Mouse (Mus musculus) midbrain, postnatal 0 days (tissue): ENCODE results near the gene Plcxd1. TPM values are rescaled to one million over a fixed set of nuclear protein-coding genes. Genes with fewer than 3 reads are reported as not detected.
"Not testable (repeated sequence)": the region's sequence is repeated elsewhere in the genome, so short reads cannot be mapped to it uniquely, and the experiment has no call there.

Experiments
- ATAC-seq: fragments of 200-750 bp; cut with Nextera tagmentation; 2 replicates; pipeline ENCODE4 v1.8.0; 2017; ENCODE audit warnings: moderate number of reproducible peaks, mild to moderate bottlenecking, moderate TSS enrichment, moderate library complexity; ENCODE audit not compliant: low FRiP score
- DNase-seq: peaks from one replicate; pipeline ENCODE4 v3.0.0-alpha.2; 2015; ENCODE audit warnings: low spot score
- H3K27ac ChIP-seq: fragments of 300-500 bp; sonication (generic); 2 replicates; pipeline ENCODE4 v1.5.1; 2014; ENCODE audit warnings: low read depth, mild to moderate bottlenecking, low read length, mixed read lengths
- H3K27me3 ChIP-seq: fragments of 300-500 bp; sonication (generic); 2 replicates; pipeline ENCODE4 v1.6.1; 2014; ENCODE audit warnings: low read length, control low read depth, mixed read lengths; ENCODE audit not compliant: insufficient read depth
- H3K36me3 ChIP-seq: fragments of 300-500 bp; sonication (generic); 2 replicates; pipeline ENCODE4 v1.6.1; 2014; ENCODE audit warnings: low read length, control low read depth, mixed read lengths; ENCODE audit not compliant: insufficient read depth
- H3K4me1 ChIP-seq: fragments of 300-500 bp; sonication (generic); 2 replicates; pipeline ENCODE4 v1.6.1; 2014; ENCODE audit warnings: mild to moderate bottlenecking, control low read depth, antibody characterized with exemption, low read length, mixed read lengths; ENCODE audit not compliant: insufficient read depth
- H3K4me2 ChIP-seq: fragments of 300-500 bp; sonication (generic); 2 replicates; pipeline ENCODE4 v1.6.1; 2014; ENCODE audit warnings: low read depth, mild to moderate bottlenecking, low read length, mixed read lengths; ENCODE audit not compliant: poor library complexity, severe bottlenecking
- H3K4me3 ChIP-seq: fragments of 300-500 bp; sonication (generic); 2 replicates; pipeline ENCODE4 v1.5.1; 2014; ENCODE audit warnings: low read depth, mild to moderate bottlenecking, low read length, moderate library complexity
- H3K9ac ChIP-seq: fragments of 300-500 bp; sonication (generic); replicated peaks from 2 replicates; pipeline ENCODE4 v1.6.1; 2014; ENCODE audit warnings: mild to moderate bottlenecking, low read length, moderate library complexity, mixed read lengths; ENCODE audit not compliant: poor library complexity, severe bottlenecking
- H3K9me3 ChIP-seq: fragments of 300-500 bp; sonication (generic); 2 replicates; pipeline ENCODE4 v1.6.1; 2016; ENCODE audit warnings: low read length, control low read depth
- CTCF ChIP-seq: IDR thresholded peaks from 2 replicates; pipeline ENCODE4 v1.5.1; 2016; ENCODE audit warnings: antibody characterized with exemption, mild to moderate bottlenecking
- WGBS: fragments of 180-500 bp; shearing (Covaris S2); extraction: QIAGEN DNeasy Blood & Tissue Kit; methylation state at CpG from one replicate; pipeline ENCODE4 v1.1.7; 2014; 5-methylcytosine and 5-hydroxymethylcytosine counted together
- polyA plus RNA-seq: library from polyadenylated mRNA; unstranded; fragments of >200 nt; fragmentation: Nextera tagmentation; extraction: Ambion mirVana; gene quantifications from 2 replicates; pipeline ENCODE4 v1.2.1, GENCODE M21; 2015
- total RNA-seq: library from RNA; depleted of rRNA; stranded (reverse); fragments of >200 nt; gene quantifications from 2 replicates; pipeline ENCODE4 v1.2.3, GENCODE M21; 2014; rRNA removed

Gene Plcxd1
- total RNA-seq = 20.9 and 21.6 TPM in 2 replicates
- polyA plus RNA-seq = 10.0 and 10.5 TPM in 2 replicates

DNA sequence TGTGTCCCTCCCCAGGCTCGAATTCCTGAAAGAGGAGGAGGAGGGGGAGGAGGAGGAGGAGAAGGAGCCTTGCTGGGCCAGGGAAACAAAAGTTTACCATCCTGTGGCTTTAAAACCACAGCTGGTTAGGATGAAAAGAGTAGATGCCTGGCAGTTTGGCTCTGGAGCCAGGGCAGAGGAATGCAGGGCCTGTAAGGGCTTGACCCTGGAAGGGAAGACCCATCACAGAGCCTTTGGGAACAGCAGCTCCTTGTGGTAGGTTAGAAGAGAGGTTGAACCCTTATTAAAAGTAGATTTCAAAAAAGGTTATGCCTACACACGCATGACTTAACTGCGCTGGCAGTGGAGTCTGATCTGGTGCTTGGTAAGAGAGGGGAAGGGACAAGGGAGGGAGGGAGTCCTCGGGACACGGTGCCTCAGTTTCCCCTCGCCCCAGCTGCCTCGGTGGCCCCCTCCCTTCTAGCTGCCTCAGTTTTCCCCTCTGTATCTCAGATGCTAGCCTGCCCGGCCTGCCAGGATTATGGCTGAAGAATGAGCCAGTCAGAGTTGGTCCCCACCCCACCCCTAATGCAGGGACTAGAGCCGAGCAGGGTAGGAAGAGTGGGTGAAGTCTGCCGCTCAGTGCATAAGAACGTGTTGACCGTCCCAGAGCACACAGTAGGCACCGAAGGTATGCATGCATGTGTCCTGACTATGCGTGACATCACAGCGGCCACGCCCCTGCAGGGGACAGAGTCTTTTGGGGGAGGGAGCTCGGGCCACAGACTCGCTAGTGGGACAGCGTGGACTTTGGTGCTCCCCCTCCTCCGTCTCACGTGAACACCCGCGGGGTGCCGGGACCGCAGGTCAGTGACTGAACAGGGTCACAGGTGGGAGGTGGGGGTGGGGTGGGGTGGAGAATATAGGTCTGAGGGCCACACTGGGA is at the start of gene Plcxd1:
Plcxd1 (plus strand) TSS at position 314 of the 925 bp plus-strand sequence.
- peak; percentile 24 for TF ChIP-seq CTCF
- Histone ChIP-seq H3K4me2 (peak within 1 kb of the TSS; percentile 77), H3K9me3 (no peaks in the 10 kb centered on the region), H3K9ac (peak within 1 kb of the TSS; percentile 57), H3K27me3 (no peaks in the 10 kb centered on the region), H3K27ac (no peak within 1 kb of the TSS), H3K36me3 (peaks cover 20% of the 10 kb centered on the region), H3K4me3 (peak within 1 kb of the TSS; percentile 43), H3K4me1 (0 out of 2 replicates have a peak, but pooled peaks cover 10% of the 10 kb centered on the region)
- DNase-seq (no peak), ATAC-seq (0 out of 2 replicates have a peak, but pooled peaks have one; percentile 2)
- 4% methylated on average over 24 of the region's 25 CpGs for WGBS

DNA sequence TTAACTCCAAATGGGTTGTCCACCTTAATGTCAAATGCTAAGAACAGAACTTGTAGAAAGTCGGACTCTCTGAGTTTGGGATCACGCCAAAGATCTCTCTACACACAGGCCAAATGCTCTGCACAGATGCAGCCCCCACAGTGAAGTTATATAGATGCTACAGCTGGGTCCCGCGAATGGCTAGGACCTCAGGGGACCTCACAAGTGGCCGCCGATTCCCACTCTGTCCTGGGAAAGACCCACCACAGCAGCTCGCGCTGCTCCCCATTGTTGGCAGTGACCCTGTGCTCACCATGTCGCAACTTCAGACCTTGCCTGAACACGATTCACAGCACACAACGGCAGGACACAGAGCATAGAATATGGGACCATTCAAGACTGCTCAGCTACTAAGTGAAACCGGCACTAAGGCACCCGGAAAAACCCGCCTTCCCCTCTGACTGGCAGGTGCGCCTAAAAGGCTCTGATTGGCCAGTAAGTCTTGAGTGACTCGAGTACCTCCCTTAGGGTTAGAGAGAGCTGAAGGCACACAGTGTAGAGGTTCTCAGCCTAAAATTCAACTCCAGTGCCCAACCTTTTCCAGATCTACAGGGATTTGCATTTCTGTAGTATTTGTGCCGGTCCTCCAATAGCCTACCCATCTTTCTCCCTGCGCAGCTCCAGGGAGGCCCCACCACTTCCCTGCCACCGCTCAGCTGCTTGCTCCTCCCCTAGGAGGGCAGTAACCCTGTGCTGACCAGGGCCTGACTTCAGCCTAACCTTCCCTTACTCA is 41.9 kb upstream of the Plcxd1 start:
- 5% methylated on average over 19 of the region's 19 CpGs for WGBS
- Histone ChIP-seq H3K4me1 (no peaks in the 10 kb centered on the region), H3K9me3 (0 out of 2 replicates have a peak, but pooled peaks cover 5% of the 10 kb centered on the region), H3K4me2 (peak overlapping the region; percentile 46), H3K9ac (0 out of 2 replicates have a peak overlapping the region, but pooled peaks have one; percentile 14), H3K4me3 (peak overlapping the region; percentile 37), H3K27me3 (no peaks in the 10 kb centered on the region), H3K36me3 (no peaks in the 10 kb centered on the region), H3K27ac (no peak overlapping the region)
- DNase-seq = peak; percentile 83
- peak; percentile 95 for ATAC-seq
- no peak for TF ChIP-seq CTCF

DNA sequence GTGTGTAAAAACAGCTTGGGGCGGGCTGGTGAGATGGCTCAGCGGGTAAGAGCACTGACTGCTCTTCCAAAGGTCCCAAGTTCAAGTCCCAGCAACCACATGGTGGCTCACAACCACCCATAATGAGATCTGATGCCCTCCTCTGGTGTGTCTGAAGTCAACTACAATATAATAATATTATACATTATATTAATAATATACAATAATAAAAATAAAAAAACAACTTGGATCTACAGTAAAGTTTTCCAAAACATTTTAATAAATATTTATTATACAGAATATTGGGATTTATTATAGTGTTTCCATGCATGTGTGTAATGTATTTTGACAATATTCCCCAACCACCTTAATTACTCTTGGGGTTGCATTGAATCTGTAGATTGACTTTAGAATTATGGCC is 27.4 kb upstream of the Plcxd1 start, which contains the start of gene Gm17655:
Gm17655 (minus strand) TSS at position 101 of the 400 bp plus-strand sequence.
- peaks cover 27% of the 10 kb centered on the region for H3K9me3 ChIP-seq
- not testable (repeated sequence) for H3K27ac ChIP-seq, H3K4me1 ChIP-seq, H3K36me3 ChIP-seq, H3K4me2 ChIP-seq, H3K4me3 ChIP-seq, H3K9ac ChIP-seq, ATAC-seq, H3K27me3 ChIP-seq, DNase-seq
- 94% methylated on average over 2 of the region's 2 CpGs for WGBS

DNA sequence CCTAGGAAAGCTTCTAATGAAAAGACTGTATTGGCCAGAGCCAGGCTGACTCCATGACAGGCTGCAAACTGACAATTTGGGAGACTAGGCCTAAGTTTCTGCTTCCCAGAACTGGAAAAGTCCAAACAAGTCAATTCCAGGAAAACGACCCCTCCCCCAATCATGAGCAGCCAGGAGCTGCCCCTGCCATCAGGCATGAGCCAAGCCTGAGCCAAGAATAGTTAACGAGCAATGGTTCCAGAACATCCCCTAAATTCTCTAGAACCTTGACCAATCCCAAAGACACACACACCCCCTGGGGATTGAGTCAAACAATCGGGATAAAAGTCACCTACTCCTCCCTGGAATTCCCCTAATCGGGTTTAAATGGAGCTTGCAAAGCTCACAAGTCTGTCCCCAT is 16.8 kb upstream of the Plcxd1 start:
- ATAC-seq = no peak
- H3K27ac ChIP-seq = no peak overlapping the region
- H3K4me2 ChIP-seq = no peak overlapping the region
- H3K4me1 ChIP-seq = no peaks in the 10 kb centered on the region
- H3K9ac ChIP-seq = no peak overlapping the region
- DNase-seq = no peak
- H3K36me3 ChIP-seq = no peaks in the 10 kb centered on the region
- 84% methylated on average over 4 of the region's 4 CpGs for WGBS
- peaks cover 6% of the 10 kb centered on the region; the same call in 1 of the 2 replicates for H3K9me3 ChIP-seq
- H3K27me3 ChIP-seq = no peaks in the 10 kb centered on the region
- no peak for TF ChIP-seq CTCF
- no peak overlapping the region for H3K4me3 ChIP-seq

DNA sequence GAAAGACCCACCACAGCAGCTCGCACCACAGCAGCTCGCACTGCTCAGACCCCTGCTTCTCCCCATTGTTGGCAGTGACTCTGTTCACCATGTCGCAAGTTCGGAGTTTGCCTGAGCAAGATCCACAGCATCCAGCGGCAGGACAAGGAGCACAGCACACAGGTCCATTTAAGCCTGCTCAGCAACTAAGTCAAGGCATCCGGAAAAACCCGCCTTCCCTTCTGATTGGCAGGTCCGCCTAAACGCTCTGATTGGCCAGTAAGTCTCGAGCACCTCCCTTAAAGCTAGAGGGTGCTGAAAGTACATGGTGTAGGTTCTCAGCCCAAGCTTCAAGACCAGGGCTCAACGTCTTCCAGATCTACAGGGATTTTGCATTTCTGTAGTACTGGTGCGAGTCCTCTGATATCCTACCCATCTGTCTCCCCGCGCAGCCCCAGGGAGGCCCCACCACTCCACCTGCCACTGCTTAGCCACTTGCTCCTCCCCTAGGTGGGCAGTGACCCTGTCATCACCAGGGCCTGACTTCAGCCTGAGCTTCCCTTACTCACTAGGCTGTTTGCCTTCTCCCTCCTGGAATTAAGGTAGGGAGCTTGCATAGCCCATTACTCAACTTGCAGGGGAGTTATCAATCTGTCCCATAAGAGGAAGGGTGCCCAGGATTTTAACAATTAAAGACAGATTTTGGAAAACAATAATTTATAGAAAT is 13.5 kb upstream of the Plcxd1 start:
- H3K4me1 ChIP-seq = no peaks in the 10 kb centered on the region
- H3K27ac ChIP-seq = no peak overlapping the region
- H3K27me3 ChIP-seq = no peaks in the 10 kb centered on the region
- H3K4me2 ChIP-seq = no peak overlapping the region
- 0 out of 2 replicates have a peak, but pooled peaks cover 3% of the 10 kb centered on the region for H3K9me3 ChIP-seq
- 44% methylated on average over 14 of the region's 14 CpGs for WGBS
- no peak for TF ChIP-seq CTCF
- no peak for ATAC-seq
- no peak for DNase-seq
- no peak overlapping the region for H3K4me3 ChIP-seq
- no peak overlapping the region for H3K9ac ChIP-seq
- H3K36me3 ChIP-seq = no peaks in the 10 kb centered on the region
